Mouse (Mus musculus): ENCODE results near the gene Hist1h3b.
A peak's percentile ranks its signal among the peaks of the same experiment; 100 is the strongest.

Hist1h3b gene

GRCm38 (mm10) chr13:23738677-23739068, 13.4 kb upstream of the Hist1h3b start, which contains the start of gene Hist1h1c:
TSS of gene Hist1h1c (plus strand) at chr13:23738808.
- DNase-seq (ENCODE audit: low spot score in 2 of 2): peak; percentile 85 to 94

- DNase-seq (ENCODE audit: low spot score in 2 of 2): peak; percentile 92 to 96
These were observed 12.8 kb upstream of the Hist1h3b start for GRCm38 (mm10) chr13:23739069-23739921.

- no peak for DNase-seq (ENCODE audit: low spot score in 2 of 2)
These were observed 12.2 kb upstream of the Hist1h3b start for GRCm38 (mm10) chr13:23739922-23740252.

GRCm38 (mm10) chr13:23740256-23740840, 11.7 kb upstream of the Hist1h3b start:
- DNase-seq (ENCODE audit: low spot score in 2 of 2): no peak

- DNase-seq (ENCODE audit: low spot score in 2 of 2): no peak
These were observed 11.2 kb upstream of the Hist1h3b start for GRCm38 (mm10) chr13:23740910-23741309.

- no peak for DNase-seq (ENCODE audit: low spot score in 2 of 2)
These were observed 10.1 kb upstream of the Hist1h3b start for GRCm38 (mm10) chr13:23742007-23742406.

- no peak for DNase-seq (ENCODE audit: low spot score in 2 of 2)
These were observed 8.9 kb upstream of the Hist1h3b start for GRCm38 (mm10) chr13:23743215-23743614.

GRCm38 (mm10) chr13:23743963-23744362, 8.1 kb upstream of the Hist1h3b start:
- no peak for DNase-seq (ENCODE audit: low spot score in 2 of 2)

- DNase-seq (ENCODE audit: low spot score in 2 of 2): no peak
These were observed 7.4 kb upstream of the Hist1h3b start for GRCm38 (mm10) chr13:23744421-23745380.

GRCm38 (mm10) chr13:23745381-23746161, 6.5 kb upstream of the Hist1h3b start, which contains the start of gene Hist1h3c:
TSS of gene Hist1h3c (minus strand) at chr13:23745602.
- DNase-seq (ENCODE audit: low spot score in 2 of 2): peak; percentile 75 to 91

GRCm38 (mm10) chr13:23746201-23747080, 5.6 kb upstream of the Hist1h3b start, which contains the start of gene Hist1h2bb:
TSS of gene Hist1h2bb (plus strand) at chr13:23746734.
- peak; percentile 78 to 87 for DNase-seq (ENCODE audit: low spot score in 2 of 2)

- no peak for DNase-seq (ENCODE audit: low spot score in 2 of 2)
These were observed 4.8 kb upstream of the Hist1h3b start for GRCm38 (mm10) chr13:23747081-23747891.

- no peak for DNase-seq (ENCODE audit: low spot score in 2 of 2)
These were observed 4.2 kb upstream of the Hist1h3b start for GRCm38 (mm10) chr13:23747892-23748288.

- DNase-seq (ENCODE audit: low spot score in 2 of 2): no peak
These were observed 2.4 kb upstream of the Hist1h3b start for GRCm38 (mm10) chr13:23749563-23750121.

GRCm38 (mm10) chr13:23750839-23751477, 1.1 kb upstream of the Hist1h3b start, which contains the start of gene Hist1h2ab:
TSS of gene Hist1h2ab (plus strand) at chr13:23751126.
- peak; percentile 47 to 51 for DNase-seq (ENCODE audit: low spot score in 2 of 2)

GRCm38 (mm10) chr13:23751478-23751956, 550 bp upstream of the Hist1h3b start:
- peak in 1 of 2 experiments; percentile 5 for DNase-seq (ENCODE audit: low spot score in 2 of 2)

GRCm38 (mm10) chr13:23752742-23753172, 690 bp downstream of the Hist1h3b start:
- DNase-seq (ENCODE audit: low spot score in 2 of 2): no peak

All from frontal cortex, postnatal 36 days (tissue).